Mouse (Mus musculus): ENCODE results near the gene Arvcf. TPM values are rescaled to one million over a fixed set of nuclear protein-coding genes. Genes with fewer than 3 reads are reported as not detected.

Arvcf gene
- polyA plus RNA-seq, 1 experiment from 2014 or later = 31.0 TPM

GRCm38 (mm10) chr16:18411802-18412476, 64.0 kb downstream of the Arvcf start:
- no peaks in the 10 kb centered on the region for H3K27me3 ChIP-seq (ENCODE audit: insufficient read depth, low read length)
- peaks cover 42% of the 10 kb centered on the region for H3K4me1 ChIP-seq (ENCODE audit: insufficient read depth, low read length)
- peak overlapping the region; percentile 67 for H3K27ac ChIP-seq (ENCODE audit: low read length)
- H3K36me3 ChIP-seq (ENCODE audit: insufficient read depth, low read length) = peaks cover 26% of the 10 kb centered on the region
- WGBS = 76% methylated on average over 12 of the region's 12 CpGs
- no peak overlapping the region for H3K4me3 ChIP-seq (ENCODE audit: low read length)
- no peaks in the 10 kb centered on the region for H3K9me3 ChIP-seq (ENCODE audit: low read length)
- no peak overlapping the region for H3K4me2 ChIP-seq (replicated peaks; ENCODE audit: low read depth, low read length)
- peak; percentile 58 for ATAC-seq (ENCODE audit: low FRiP score, low TSS enrichment)
- no peak overlapping the region for H3K9ac ChIP-seq (replicated peaks; ENCODE audit: low read length)

DNA sequence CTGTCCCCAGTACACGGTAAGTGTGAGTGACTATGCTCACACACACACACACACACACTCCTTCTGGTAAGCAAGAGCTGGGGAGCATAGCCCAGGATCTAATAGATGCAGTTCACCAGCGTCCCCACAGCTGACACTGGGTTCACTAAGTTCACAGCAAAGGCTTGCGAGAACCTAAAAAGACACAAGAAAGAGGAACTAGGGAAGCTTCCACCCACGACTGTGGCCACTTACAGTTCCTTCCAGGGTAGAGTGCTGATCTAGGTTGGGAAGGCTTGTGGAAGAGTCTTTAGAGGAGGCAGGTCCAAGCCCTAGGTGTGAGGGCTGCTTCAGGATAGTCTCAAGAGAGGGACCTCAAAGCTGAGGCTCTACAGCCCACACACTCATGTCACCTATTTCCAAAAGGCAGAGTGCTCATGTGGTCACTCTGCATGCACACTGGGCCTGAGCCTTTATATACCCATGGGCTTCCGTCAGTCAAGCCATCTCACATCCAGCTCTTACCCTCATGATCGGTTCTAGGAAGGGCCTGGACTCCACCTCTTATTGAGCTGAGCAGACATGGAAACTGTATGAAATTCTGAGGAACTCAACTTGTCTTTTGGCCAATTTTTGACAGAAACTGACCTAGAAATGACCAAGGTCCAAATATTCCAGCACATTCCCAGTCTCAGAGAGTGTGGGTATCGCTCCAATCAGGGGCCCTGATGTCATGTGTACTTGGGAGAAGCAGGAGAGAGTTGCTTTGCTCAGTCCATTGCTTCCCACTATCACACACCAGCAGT, 65.2 kb downstream of the Arvcf start:
- no peak overlapping the region for H3K27ac ChIP-seq (ENCODE audit: low read length)
- peaks cover 19% of the 10 kb centered on the region for H3K36me3 ChIP-seq (ENCODE audit: insufficient read depth, low read length)
- no peaks in the 10 kb centered on the region for H3K9me3 ChIP-seq (ENCODE audit: low read length)
- H3K9ac ChIP-seq (replicated peaks; ENCODE audit: low read length) = no peak overlapping the region
- H3K4me3 ChIP-seq (ENCODE audit: low read length) = no peak overlapping the region
- no peak overlapping the region for H3K4me2 ChIP-seq (replicated peaks; ENCODE audit: low read depth, low read length)
- WGBS = 91% methylated on average over 7 of the region's 7 CpGs
- peaks cover 43% of the 10 kb centered on the region for H3K4me1 ChIP-seq (ENCODE audit: insufficient read depth, low read length)
- H3K27me3 ChIP-seq (ENCODE audit: insufficient read depth, low read length) = no peaks in the 10 kb centered on the region
- no peak for ATAC-seq (ENCODE audit: low FRiP score, low TSS enrichment)

GRCm38 (mm10) chr16:18416094-18416761, 68.2 kb downstream of the Arvcf start:
- Histone ChIP-seq H3K4me1 (ENCODE audit: insufficient read depth, low read length) (peaks cover 26% of the 10 kb centered on the region), H3K4me3 (ENCODE audit: low read length) (no peak overlapping the region), H3K9me3 (ENCODE audit: low read length) (no peaks in the 10 kb centered on the region), H3K9ac (replicated peaks; ENCODE audit: low read length) (peak overlapping the region; percentile 9; the same call in 1 of the 2 replicates), H3K36me3 (ENCODE audit: insufficient read depth, low read length) (peaks cover 8% of the 10 kb centered on the region), H3K4me2 (replicated peaks; ENCODE audit: low read depth, low read length) (no peak overlapping the region), H3K27me3 (ENCODE audit: insufficient read depth, low read length) (no peaks in the 10 kb centered on the region), H3K27ac (ENCODE audit: low read length) (peak overlapping the region; percentile 77)
- ATAC-seq (ENCODE audit: low FRiP score, low TSS enrichment) = peak; percentile 24; the same call in 1 of the 2 replicates
- 45% methylated on average over 18 of the region's 18 CpGs for WGBS

DNA sequence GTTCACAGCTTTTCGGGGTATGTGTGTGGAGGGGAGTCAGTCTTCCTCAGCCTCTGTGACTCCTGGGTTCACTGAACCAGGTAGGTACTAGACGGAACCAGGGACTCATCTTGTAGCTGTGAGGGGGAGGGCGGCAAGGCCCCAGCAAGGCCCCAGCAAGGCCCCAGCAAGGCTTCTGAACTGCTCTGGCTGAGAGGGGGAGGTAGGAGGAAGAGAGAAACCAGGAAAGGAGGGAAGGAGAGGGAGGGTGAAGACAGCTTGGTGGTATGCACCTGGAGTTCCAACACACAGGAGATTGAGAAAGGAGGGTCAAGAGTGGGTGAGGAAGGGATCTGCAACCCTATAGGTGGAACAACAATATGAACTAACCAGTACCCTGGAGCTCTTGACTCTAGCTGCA, 68.9 kb downstream of the Arvcf start:
- H3K9me3 ChIP-seq (ENCODE audit: low read length) = no peaks in the 10 kb centered on the region
- H3K9ac ChIP-seq (replicated peaks; ENCODE audit: low read length) = peak overlapping the region; percentile 9; the same call in 1 of the 2 replicates
- 40% methylated on average over 3 of the region's 3 CpGs for WGBS
- H3K4me2 ChIP-seq (replicated peaks; ENCODE audit: low read depth, low read length) = no peak overlapping the region
- H3K27me3 ChIP-seq (ENCODE audit: insufficient read depth, low read length) = no peaks in the 10 kb centered on the region
- H3K27ac ChIP-seq (ENCODE audit: low read length) = peak overlapping the region; percentile 77
- ATAC-seq (ENCODE audit: low FRiP score, low TSS enrichment) = no peak
- H3K4me1 ChIP-seq (ENCODE audit: insufficient read depth, low read length) = peaks cover 20% of the 10 kb centered on the region
- peaks cover 13% of the 10 kb centered on the region for H3K36me3 ChIP-seq (ENCODE audit: insufficient read depth, low read length)
- H3K4me3 ChIP-seq (ENCODE audit: low read length) = no peak overlapping the region

- H3K4me2 ChIP-seq (replicated peaks; ENCODE audit: low read depth, low read length) = no peak overlapping the region
- no peak overlapping the region for H3K27ac ChIP-seq (ENCODE audit: low read length)
- no peak overlapping the region for H3K9ac ChIP-seq (replicated peaks; ENCODE audit: low read length)
- ATAC-seq (ENCODE audit: low FRiP score, low TSS enrichment) = no peak
- peaks cover 13% of the 10 kb centered on the region for H3K36me3 ChIP-seq (ENCODE audit: insufficient read depth, low read length)
- 86% methylated on average over 5 of the region's 5 CpGs for WGBS
- H3K9me3 ChIP-seq (ENCODE audit: low read length) = no peaks in the 10 kb centered on the region
- no peaks in the 10 kb centered on the region for H3K27me3 ChIP-seq (ENCODE audit: insufficient read depth, low read length)
- H3K4me3 ChIP-seq (ENCODE audit: low read length) = no peak overlapping the region
- H3K4me1 ChIP-seq (ENCODE audit: insufficient read depth, low read length) = peaks cover 16% of the 10 kb centered on the region
Observed at GRCm38 (mm10) chr16:18417491-18417890, 69.5 kb downstream of the Arvcf start.

DNA sequence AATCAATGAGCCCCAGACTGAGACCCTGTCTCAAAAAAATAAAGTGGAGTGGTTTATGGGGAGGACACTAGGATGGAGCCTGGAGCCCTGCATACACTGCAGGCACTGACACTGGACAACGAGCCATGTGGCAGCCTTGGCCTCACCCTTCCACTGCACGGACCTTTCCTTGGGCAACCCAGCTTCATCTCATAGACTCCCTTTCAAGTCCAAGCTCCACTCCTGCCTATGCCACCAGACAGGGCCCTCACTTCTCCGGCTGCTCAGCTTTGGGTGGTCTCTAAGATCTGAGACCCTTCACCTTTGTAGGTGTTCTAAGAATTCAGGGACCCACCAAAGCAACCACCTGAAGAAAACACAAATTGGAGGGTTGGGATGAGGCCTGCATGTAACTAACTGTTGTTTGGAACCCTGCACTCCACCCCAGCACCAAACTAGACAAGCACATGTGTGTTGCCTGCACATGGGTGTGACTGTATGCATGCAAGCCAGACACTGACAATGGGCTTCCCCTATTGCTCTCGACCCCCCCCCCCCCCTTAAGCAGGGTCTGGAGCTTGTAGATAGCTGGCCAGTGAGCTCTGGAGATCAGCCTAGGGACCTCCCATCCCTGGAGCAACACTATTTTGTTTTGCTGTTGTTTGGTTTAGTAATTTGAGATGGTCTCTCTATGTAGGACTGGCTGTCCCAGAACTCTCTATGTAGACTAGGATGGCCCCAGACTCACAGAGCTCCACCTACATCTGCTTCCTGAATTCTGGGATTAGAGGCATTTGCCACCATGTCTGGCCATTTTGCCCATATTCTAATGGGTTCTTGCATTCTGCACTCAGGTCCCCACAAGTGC, 71.0 kb downstream of the Arvcf start:
- H3K27me3 ChIP-seq (ENCODE audit: insufficient read depth, low read length) = no peaks in the 10 kb centered on the region
- H3K27ac ChIP-seq (ENCODE audit: low read length) = no peak overlapping the region
- H3K4me3 ChIP-seq (ENCODE audit: low read length) = no peak overlapping the region
- peaks cover 10% of the 10 kb centered on the region for H3K36me3 ChIP-seq (ENCODE audit: insufficient read depth, low read length)
- 91% methylated on average over 4 of the region's 4 CpGs for WGBS
- no peak overlapping the region for H3K9ac ChIP-seq (replicated peaks; ENCODE audit: low read length)
- no peak; the same call in 1 of the 2 replicates for ATAC-seq (ENCODE audit: low FRiP score, low TSS enrichment)
- H3K4me2 ChIP-seq (replicated peaks; ENCODE audit: low read depth, low read length) = no peak overlapping the region
- H3K4me1 ChIP-seq (ENCODE audit: insufficient read depth, low read length) = peaks cover 25% of the 10 kb centered on the region
- H3K9me3 ChIP-seq (ENCODE audit: low read length) = no peaks in the 10 kb centered on the region

DNA sequence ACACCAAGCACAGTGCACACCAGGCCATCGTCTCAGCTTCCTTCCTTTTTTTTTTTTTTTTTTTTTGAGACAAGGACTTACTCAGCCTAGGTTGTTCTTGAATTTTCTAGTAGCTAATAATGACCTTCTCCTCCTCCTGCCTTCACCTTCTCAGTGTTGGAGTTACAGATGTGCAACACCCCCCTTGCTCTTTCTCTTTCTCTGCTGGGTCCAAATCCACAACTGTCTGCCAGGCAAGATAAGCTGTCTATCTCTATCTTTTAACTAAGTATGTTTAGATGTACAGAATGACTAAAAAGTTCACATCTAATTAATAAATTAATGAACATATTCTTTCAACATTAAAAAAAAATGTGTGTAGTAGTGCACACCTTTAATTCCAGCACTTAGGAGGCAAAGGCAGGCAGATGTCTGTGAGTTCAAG, 71.6 kb downstream of the Arvcf start:
- Histone ChIP-seq H3K36me3 (ENCODE audit: insufficient read depth, low read length) (peaks cover 10% of the 10 kb centered on the region), H3K4me2 (replicated peaks; ENCODE audit: low read depth, low read length) (no peak overlapping the region), H3K27me3 (ENCODE audit: insufficient read depth, low read length) (no peaks in the 10 kb centered on the region), H3K4me3 (ENCODE audit: low read length) (no peak overlapping the region), H3K4me1 (ENCODE audit: insufficient read depth, low read length) (peaks cover 32% of the 10 kb centered on the region), H3K27ac (ENCODE audit: low read length) (no peak overlapping the region), H3K9ac (replicated peaks; ENCODE audit: low read length) (no peak overlapping the region), H3K9me3 (ENCODE audit: low read length) (no peaks in the 10 kb centered on the region)
- no peak for ATAC-seq (ENCODE audit: low FRiP score, low TSS enrichment)
- WGBS = 82% methylated on average over 1 of the region's 1 CpGs

DNA sequence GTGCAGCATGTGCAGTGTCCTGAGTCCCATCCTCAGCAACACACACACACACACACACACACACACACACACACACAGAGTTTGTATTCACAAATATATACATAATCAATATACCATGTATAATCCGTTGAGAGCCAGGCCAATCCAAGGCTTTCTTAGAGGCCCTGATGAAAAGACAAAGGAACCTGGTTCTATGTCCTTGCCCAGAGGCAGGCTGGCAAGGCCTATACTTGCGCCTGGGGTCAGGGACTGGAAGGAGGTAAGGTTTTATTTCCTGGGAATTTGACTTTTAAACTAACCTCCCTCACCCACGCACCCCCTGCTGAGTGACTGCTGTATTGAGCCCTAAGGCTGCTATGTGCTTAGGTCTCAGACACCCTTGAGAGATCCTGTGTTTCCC, 72.6 kb downstream of the Arvcf start:
- peaks cover 39% of the 10 kb centered on the region for H3K4me1 ChIP-seq (ENCODE audit: insufficient read depth, low read length)
- H3K27me3 ChIP-seq (ENCODE audit: insufficient read depth, low read length) = no peaks in the 10 kb centered on the region
- no peak overlapping the region for H3K4me3 ChIP-seq (ENCODE audit: low read length)
- H3K27ac ChIP-seq (ENCODE audit: low read length) = no peak overlapping the region
- WGBS = 69% methylated on average over 3 of the region's 3 CpGs
- H3K4me2 ChIP-seq (replicated peaks; ENCODE audit: low read depth, low read length) = no peak overlapping the region
- ATAC-seq (ENCODE audit: low FRiP score, low TSS enrichment) = no peak
- no peak overlapping the region for H3K9ac ChIP-seq (replicated peaks; ENCODE audit: low read length)
- no peaks in the 10 kb centered on the region for H3K9me3 ChIP-seq (ENCODE audit: low read length)
- peaks cover 6% of the 10 kb centered on the region for H3K36me3 ChIP-seq (ENCODE audit: insufficient read depth, low read length)

DNA sequence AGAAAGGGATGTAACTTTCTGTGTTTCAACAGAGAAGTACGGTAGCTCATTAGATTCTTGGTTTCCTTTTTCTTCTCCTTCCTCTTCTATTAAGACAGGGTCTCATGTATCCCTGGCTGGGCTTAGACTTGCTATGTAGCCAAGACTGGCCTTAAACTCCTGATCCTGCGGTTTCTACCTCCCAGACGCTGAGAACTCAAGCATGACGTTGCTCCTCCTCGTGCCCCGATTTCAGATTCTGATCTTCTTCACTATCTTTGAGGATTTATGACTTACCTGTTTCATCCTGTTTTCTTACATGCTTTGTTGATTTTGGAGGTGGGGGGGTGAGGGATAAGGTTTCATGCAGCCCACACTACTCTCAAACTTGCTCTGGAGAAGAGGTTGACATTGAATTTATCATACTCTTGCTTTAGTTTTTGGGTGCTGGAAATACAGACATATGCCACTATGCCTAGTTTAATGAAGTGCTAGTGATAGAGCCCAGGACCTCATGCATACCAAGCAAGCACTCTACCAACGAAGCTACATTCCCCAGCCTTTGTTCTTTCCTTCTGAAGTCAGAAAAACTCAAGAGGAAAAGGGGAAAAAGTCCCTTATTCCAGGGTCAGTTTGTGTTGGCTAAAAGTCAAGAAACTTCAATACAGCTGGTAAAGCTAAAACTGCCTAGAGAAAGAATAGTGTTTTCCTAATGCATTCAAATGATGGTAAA, 75.4 kb downstream of the Arvcf start:
- Histone ChIP-seq H3K36me3 (ENCODE audit: insufficient read depth, low read length) (peaks cover 5% of the 10 kb centered on the region), H3K4me2 (replicated peaks; ENCODE audit: low read depth, low read length) (no peak overlapping the region), H3K27me3 (ENCODE audit: insufficient read depth, low read length) (no peaks in the 10 kb centered on the region), H3K27ac (ENCODE audit: low read length) (peak overlapping the region; percentile 63), H3K9me3 (ENCODE audit: low read length) (no peaks in the 10 kb centered on the region), H3K4me3 (ENCODE audit: low read length) (no peak overlapping the region), H3K9ac (replicated peaks; ENCODE audit: low read length) (no peak overlapping the region; the same call in 1 of the 2 replicates), H3K4me1 (ENCODE audit: insufficient read depth, low read length) (peaks cover 35% of the 10 kb centered on the region)
- WGBS = 30% methylated on average over 7 of the region's 7 CpGs
- no peak for ATAC-seq (ENCODE audit: low FRiP score, low TSS enrichment)

Measured in kidney, embryonic 16.5 days (tissue).